Mouse (Mus musculus) heart, embryonic 11.5 days (tissue): Measurements from ENCODE around the gene Zmiz1. TPM values are rescaled to one million over a fixed set of nuclear protein-coding genes. Genes with fewer than 3 reads are reported as not detected.
A peak's percentile ranks its signal among the peaks of the same experiment; 100 is the strongest.

Experiments
- ATAC-seq: fragments of 200-750 bp; cut with Nextera tagmentation; replicated peaks from 2 replicates; pipeline ENCODE4 v1.8.0; 2017; ENCODE audit warnings: moderate library complexity; ENCODE audit not compliant: insufficient number of reproducible peaks, low FRiP score, low TSS enrichment
- H3K27ac ChIP-seq: fragments of 300-500 bp; sonication (generic); 2 replicates; pipeline ENCODE4 v1.5.1; 2014; ENCODE audit warnings: mild to moderate bottlenecking, low read depth, low read length
- H3K27me3 ChIP-seq: fragments of 300-500 bp; sonication (generic); 2 replicates; pipeline ENCODE4 v1.6.1; 2014; ENCODE audit warnings: mild to moderate bottlenecking, low read length, mixed read lengths; ENCODE audit not compliant: control insufficient read depth, insufficient read depth
- H3K36me3 ChIP-seq: fragments of 300-500 bp; sonication (generic); 2 replicates; pipeline ENCODE4 v1.6.1; 2014; ENCODE audit warnings: mild to moderate bottlenecking, low read length, moderate library complexity, mixed read lengths; ENCODE audit not compliant: control insufficient read depth, insufficient read depth
- H3K4me1 ChIP-seq: fragments of 300-500 bp; sonication (generic); 2 replicates; pipeline ENCODE4 v1.6.1; 2014; ENCODE audit warnings: low read length; ENCODE audit not compliant: control insufficient read depth, insufficient read depth
- H3K4me2 ChIP-seq: fragments of 300-500 bp; sonication (generic); 2 replicates; pipeline ENCODE4 v1.6.1; 2014; ENCODE audit warnings: mild to moderate bottlenecking, moderate library complexity
- H3K4me3 ChIP-seq: fragments of 300-500 bp; sonication (generic); 2 replicates; pipeline ENCODE4 v1.5.1; 2014; ENCODE audit warnings: low read depth, low read length
- H3K9ac ChIP-seq: fragments of 300-500 bp; sonication (generic); 2 replicates; pipeline ENCODE4 v1.6.1; 2014; ENCODE audit warnings: mild to moderate bottlenecking, low read depth, low read length, moderate library complexity
- H3K9me3 ChIP-seq: fragments of 300-500 bp; sonication (generic); replicated peaks from 2 replicates; pipeline ENCODE4 v1.6.1; 2016; ENCODE audit warnings: low read length; ENCODE audit not compliant: control insufficient read depth
- WGBS: fragments of 180-500 bp; shearing (Covaris S2); extraction: QIAGEN DNeasy Blood & Tissue Kit; methylation state at CpG from one replicate; pipeline ENCODE4 v1.1.7; 2014; ENCODE audit not compliant: insufficient replicate concordance; 5-methylcytosine and 5-hydroxymethylcytosine counted together
- polyA plus RNA-seq: library from polyadenylated mRNA; unstranded; fragments of >200 nt; fragmentation: Nextera tagmentation; extraction: Ambion mirVana; gene quantifications from 2 replicates; pipeline ENCODE4 v1.2.1, GENCODE M21; 2014

Gene Zmiz1
- polyA plus RNA-seq, 1 experiment from 2014 or later = 34.9 TPM

DNA sequence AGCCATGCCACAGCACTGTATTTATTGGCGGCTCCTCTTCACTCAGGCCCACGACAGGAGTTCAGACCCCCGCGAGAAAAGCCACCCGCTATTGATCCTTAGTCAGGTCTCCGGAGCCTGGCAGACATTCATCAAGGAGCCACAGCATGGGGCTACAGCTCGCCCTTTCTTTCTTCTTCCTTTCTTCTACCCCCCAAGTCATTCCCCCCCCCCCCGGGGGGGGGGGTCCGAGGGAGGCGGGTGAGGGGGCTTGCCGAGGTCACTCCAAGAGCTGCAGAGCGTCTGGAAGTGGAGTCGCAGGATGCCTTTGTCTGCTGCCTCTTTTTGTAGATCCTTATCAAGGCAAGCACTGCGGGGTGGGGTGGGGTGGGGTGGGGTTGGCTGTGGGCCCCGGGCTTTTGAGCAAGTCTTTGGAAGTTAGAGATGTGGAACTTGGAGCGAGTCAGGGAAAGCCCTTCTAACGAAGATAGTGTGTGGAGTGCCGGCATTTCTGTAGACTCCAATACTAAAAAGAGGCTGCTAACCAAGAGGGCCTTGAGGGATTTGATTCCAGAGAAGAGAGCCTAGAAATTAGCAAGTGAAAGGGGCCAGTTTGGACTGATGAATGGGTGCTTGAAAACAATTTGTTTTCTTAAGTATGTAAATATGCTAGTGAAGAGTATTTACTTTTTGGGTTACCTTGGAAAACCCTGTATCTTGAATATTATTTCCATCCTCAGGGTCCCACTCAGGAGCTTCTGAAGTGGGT lies 145.6 kb downstream of the Zmiz1 start:
- ATAC-seq = no peak
- Histone ChIP-seq H3K27me3 (no peaks in the 10 kb centered on the region), H3K4me2 (peak overlapping the region; percentile 32), H3K27ac (no peak overlapping the region), H3K4me1 (peaks cover 70% of the 10 kb centered on the region), H3K9ac (no peak overlapping the region), H3K9me3 (no peaks in the 10 kb centered on the region), H3K36me3 (no peaks in the 10 kb centered on the region), H3K4me3 (no peak overlapping the region)
- 8% methylated on average over 18 of the region's 18 CpGs for WGBS

DNA sequence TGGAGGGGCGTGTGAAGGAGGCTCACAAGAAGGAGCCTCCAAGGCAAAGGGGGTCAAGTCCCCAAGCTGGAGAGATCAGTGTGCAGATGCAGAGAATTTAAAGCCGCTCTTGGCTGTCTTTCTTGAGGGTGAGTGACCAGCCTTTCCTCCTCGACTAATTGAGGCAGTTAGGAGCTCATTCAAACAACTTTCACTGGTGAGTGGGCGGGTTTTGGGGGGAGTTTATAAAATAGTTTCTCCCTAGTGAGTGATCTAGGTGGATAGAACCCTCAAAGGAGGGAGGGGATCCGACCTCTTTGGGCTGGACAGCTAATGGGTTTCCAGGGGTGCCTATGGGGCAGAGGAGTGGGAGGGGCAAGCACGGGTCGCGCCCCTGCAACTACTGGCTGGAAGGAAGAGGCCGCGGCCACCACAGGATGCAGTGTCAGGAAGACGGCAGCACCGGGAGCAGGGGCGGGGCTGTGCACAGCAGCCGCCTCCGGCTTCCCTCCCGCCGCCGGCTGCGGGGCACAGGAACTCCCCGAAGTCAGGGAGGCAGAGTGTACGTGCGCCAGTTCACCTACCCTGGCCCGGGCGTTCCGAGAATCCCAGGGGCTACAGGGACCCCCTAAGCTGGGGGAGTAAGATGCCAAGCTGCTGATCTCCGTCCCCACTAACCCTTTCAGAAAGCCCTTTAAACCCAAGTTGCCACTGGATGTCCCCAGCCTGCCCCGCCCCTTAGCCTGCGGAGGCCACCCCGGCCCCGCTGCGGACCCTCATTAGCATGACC lies 147.6 kb downstream of the Zmiz1 start:
- no peaks in the 10 kb centered on the region for H3K9me3 ChIP-seq
- H3K9ac ChIP-seq = peak overlapping the region; percentile 94
- H3K4me2 ChIP-seq = peak overlapping the region; percentile 86
- 2% methylated on average over 31 of the region's 31 CpGs for WGBS
- H3K27ac ChIP-seq = peak overlapping the region; percentile 98
- H3K4me1 ChIP-seq = peaks cover 82% of the 10 kb centered on the region
- H3K27me3 ChIP-seq = no peaks in the 10 kb centered on the region
- peak; percentile 69 for ATAC-seq
- H3K4me3 ChIP-seq = peak overlapping the region; percentile 83
- H3K36me3 ChIP-seq = no peaks in the 10 kb centered on the region

DNA sequence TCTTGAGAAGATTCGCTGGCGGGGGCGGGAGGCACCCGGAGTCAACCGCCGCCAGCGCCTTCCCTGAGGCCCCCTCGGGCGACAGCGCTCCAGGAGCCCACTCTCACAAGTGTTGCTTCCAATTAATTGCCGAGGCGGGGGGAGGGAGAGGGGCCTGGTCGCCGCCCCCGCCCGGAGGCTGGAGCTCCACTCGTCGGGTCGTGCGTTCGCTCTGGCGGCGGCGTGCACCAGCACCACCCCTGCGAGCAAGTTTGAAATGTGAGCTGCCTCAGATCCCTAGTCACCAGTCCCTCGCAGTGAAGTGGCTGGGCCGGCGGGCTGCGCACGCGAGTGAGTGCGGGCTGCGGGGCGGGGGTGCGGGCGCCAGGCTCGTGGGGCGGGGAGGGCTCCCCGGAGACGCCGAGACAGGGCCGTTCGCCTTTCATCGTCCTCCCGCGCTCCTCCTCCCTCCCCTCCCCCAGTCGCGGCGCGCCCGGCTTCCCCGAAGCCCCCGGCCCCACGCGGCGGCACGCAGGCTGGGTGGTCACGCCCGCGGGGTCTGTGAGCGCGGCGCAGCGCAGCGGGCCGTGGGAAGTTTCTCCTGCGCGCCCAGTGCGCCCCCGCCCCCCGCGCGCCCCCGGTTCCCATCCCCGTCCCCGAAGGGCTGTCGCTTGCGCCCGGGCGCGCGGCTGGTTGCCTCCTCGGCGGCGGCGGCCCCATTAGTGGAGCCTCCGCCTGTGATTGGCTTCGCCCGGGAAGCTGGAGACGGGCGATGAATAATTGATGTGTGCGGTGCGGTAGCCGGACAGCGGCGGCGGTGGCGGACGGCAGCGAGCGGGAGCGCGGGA lies 148.4 kb downstream of the Zmiz1 start:
- peak overlapping the region; percentile 98 for H3K27ac ChIP-seq
- H3K9ac ChIP-seq = peak overlapping the region; percentile 94
- no peaks in the 10 kb centered on the region for H3K36me3 ChIP-seq
- peak overlapping the region; percentile 83 for H3K4me3 ChIP-seq
- peak overlapping the region; percentile 86 for H3K4me2 ChIP-seq
- peaks cover 84% of the 10 kb centered on the region for H3K4me1 ChIP-seq
- ATAC-seq = peak; percentile 28; the same call in 1 of the 2 replicates
- no peaks in the 10 kb centered on the region for H3K27me3 ChIP-seq
- under 1% methylated on average over 78 of the region's 103 CpGs for WGBS
- H3K9me3 ChIP-seq = no peaks in the 10 kb centered on the region

DNA sequence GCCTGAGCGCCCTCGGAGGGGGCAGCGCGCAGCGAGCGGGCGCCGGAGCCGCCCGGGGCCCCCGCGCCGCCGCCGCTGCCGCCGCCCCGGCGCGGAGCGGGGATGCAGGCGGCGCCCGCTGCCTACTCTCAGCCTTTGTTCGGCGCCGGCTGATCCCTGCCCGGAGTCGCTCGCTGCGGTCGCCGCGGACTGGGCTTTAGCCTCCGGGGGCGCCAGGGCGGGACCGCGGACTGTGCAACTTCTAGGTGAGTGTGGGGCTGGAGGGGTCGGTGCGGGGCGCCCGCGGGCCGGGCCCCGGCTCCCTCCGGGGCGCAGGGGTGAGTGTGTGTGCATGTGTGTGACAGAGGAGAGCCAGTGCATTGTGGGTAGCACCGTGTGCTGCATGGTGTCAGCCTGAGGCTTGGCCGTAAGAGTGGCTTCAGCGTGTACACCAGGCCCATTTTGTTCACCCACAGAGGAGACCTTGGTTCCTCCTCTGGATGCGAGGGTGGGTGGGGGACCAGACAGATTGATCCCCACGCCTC lies 149.0 kb downstream of the Zmiz1 start:
- H3K4me2 ChIP-seq = peak overlapping the region; percentile 86
- peak overlapping the region; percentile 83 for H3K4me3 ChIP-seq
- no peaks in the 10 kb centered on the region for H3K36me3 ChIP-seq
- peak; percentile 55; the same call in 1 of the 2 replicates for ATAC-seq
- no peaks in the 10 kb centered on the region for H3K27me3 ChIP-seq
- H3K4me1 ChIP-seq = peaks cover 82% of the 10 kb centered on the region
- H3K9me3 ChIP-seq = no peaks in the 10 kb centered on the region
- peak overlapping the region; percentile 94 for H3K9ac ChIP-seq
- H3K27ac ChIP-seq = peak overlapping the region; percentile 98
- whole genome bisulfite sequencing = under 1% methylated on average over 48 of the region's 53 CpGs

DNA sequence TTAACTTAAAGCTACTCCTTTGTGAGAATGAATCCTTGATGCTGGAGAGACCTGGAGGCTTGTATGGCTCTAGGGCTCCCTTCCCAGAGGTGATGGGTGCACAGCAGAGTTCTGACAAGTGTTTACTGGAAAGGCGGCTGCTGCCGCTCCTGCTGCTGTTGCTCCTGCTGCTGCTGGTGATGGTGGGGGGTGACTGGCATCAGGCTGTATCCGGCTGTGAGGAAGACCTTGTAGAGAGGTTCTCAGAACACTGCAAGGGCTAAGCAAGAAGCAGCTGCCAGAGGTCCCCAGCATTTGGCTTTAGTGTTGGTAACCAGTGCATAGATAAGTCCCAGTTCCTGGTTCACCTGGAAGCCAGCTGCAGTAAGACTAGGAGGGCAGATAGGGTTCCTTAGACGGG lies 149.6 kb downstream of the Zmiz1 start:
- Histone ChIP-seq H3K9ac (peak overlapping the region; percentile 94), H3K36me3 (0 out of 2 replicates have a peak, but pooled peaks cover under 1% of the 10 kb centered on the region), H3K4me2 (peak overlapping the region; percentile 86), H3K27ac (peak overlapping the region; percentile 98), H3K4me3 (peak overlapping the region; percentile 83), H3K9me3 (no peaks in the 10 kb centered on the region), H3K27me3 (no peaks in the 10 kb centered on the region), H3K4me1 (peaks cover 79% of the 10 kb centered on the region)
- WGBS = 10% methylated on average over 4 of the region's 4 CpGs
- no peak for ATAC-seq

DNA sequence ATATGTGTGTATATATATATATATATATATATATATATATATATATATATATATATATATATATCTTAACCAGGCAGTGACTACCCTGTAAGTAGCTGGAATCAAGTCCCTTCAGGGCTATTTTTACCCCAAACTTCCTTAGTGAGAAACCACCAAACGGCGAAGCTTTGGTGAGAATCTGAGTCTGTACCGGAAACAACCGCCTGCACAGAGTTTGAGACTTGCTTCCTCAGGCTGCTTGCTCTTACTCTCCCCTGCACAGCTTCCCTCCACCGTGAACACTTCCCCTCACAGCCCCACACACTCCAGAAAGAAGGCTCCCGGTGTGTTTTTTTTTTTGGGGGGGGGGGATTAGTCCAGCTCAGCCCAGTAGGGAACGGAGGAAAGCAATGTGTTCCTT lies 150.4 kb downstream of the Zmiz1 start:
- Histone ChIP-seq H3K4me3 (no peak overlapping the region), H3K4me1 (peaks cover 79% of the 10 kb centered on the region), H3K9ac (no peak overlapping the region), H3K27me3 (no peaks in the 10 kb centered on the region), H3K4me2 (peak overlapping the region; percentile 37), H3K36me3 (0 out of 2 replicates have a peak, but pooled peaks cover 2% of the 10 kb centered on the region), H3K9me3 (no peaks in the 10 kb centered on the region), H3K27ac (no peak overlapping the region)
- WGBS = 69% methylated on average over 7 of the region's 7 CpGs
- no peak for ATAC-seq

DNA sequence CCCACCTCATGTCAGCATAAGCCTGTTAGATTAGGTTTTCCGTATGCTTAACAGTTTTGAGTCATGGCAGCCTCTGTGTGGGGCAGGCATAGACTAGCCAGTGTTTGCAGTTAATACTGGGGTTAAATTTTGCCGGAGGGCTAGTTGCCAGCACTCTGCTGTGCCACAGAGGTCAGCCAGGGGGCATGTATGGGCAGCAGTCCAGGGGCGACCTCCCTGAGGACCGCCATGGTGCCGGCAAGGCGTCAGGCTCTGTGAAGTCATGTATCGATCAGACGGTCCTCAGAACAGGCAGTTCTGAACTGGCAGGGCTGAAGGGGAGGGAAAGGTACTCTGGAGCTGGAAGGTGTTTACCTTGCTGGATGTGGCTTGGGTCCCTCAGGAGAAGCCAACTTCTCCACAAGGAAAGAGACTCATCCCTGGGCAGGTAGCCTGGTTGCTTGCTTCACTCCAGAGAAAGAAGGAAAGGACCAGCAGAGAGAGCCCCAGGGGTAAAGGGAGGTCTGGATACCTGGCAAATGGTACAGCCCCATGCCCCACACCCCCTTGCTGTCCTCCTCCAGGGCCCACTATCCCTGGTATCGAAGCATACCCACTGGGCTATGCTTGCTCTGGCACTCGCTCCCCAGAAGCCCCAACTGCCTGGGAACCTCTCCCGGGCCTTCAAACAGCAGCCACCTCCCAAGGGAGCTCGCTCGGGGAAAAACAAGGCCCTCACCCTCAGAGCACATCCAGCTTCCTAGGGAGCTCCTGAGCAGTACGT lies 151.6 kb downstream of the Zmiz1 start:
- Histone ChIP-seq H3K36me3 (0 out of 2 replicates have a peak, but pooled peaks cover 2% of the 10 kb centered on the region), H3K4me1 (peaks cover 77% of the 10 kb centered on the region), H3K9me3 (no peaks in the 10 kb centered on the region), H3K27me3 (no peaks in the 10 kb centered on the region), H3K9ac (0 out of 2 replicates have a peak overlapping the region, but pooled peaks have one; percentile 34), H3K4me2 (peak overlapping the region; percentile 37), H3K4me3 (no peak overlapping the region), H3K27ac (peak overlapping the region; percentile 71)
- ATAC-seq = no peak
- WGBS = 55% methylated on average over 14 of the region's 14 CpGs
